Mouse (Mus musculus) embryonic facial prominence, embryonic 10.5 days (tissue): Measurements from ENCODE around the gene Copa. TPM values are rescaled to one million over a fixed set of nuclear protein-coding genes. Genes with fewer than 3 reads are reported as not detected.
A peak's percentile ranks its signal among the peaks of the same experiment; 100 is the strongest.

Source experiments
- DNase-seq: peaks from one replicate; pipeline ENCODE4 v3.0.0-alpha.2; 2017; ENCODE audit warnings: low spot score
- H3K27ac ChIP-seq: fragments of 300-500 bp; sonication (generic); replicated peaks from 2 replicates; pipeline ENCODE4 v1.5.1; 2016; ENCODE audit warnings: mild to moderate bottlenecking
- H3K27me3 ChIP-seq: fragments of 300-500 bp; sonication (generic); replicated peaks from 2 replicates; pipeline ENCODE4 v1.6.1; 2016; ENCODE audit warnings: low read depth, mild to moderate bottlenecking; ENCODE audit not compliant: poor library complexity, severe bottlenecking
- H3K36me3 ChIP-seq: fragments of 300-500 bp; sonication (generic); replicated peaks from 2 replicates; pipeline ENCODE4 v1.6.1; 2016; ENCODE audit warnings: mild to moderate bottlenecking, moderate library complexity
- H3K4me1 ChIP-seq: fragments of 300-500 bp; sonication (generic); 2 replicates; pipeline ENCODE4 v1.6.1; 2016
- H3K4me3 ChIP-seq: fragments of 300-500 bp; sonication (generic); 2 replicates; pipeline ENCODE4 v1.5.1; 2016; ENCODE audit warnings: mild to moderate bottlenecking, moderate library complexity
- H3K9me3 ChIP-seq: fragments of 300-500 bp; sonication (generic); 2 replicates; pipeline ENCODE4 v1.6.1; 2016; ENCODE audit warnings: mild to moderate bottlenecking
- WGBS: fragments of 180-500 bp; shearing (Covaris S2); methylation state at CpG from one replicate; pipeline ENCODE4 v1.1.7; 2016; 5-methylcytosine and 5-hydroxymethylcytosine counted together
- polyA plus RNA-seq: library from polyadenylated mRNA; unstranded; fragments of >200 nt; fragmentation: Nextera tagmentation; extraction: Ambion mirVana; gene quantifications from 2 replicates; pipeline ENCODE4 v1.2.1, GENCODE M21; 2016

Copa gene
- polyA plus RNA-seq, 1 experiment from 2014 or later, result 189 TPM

DNA sequence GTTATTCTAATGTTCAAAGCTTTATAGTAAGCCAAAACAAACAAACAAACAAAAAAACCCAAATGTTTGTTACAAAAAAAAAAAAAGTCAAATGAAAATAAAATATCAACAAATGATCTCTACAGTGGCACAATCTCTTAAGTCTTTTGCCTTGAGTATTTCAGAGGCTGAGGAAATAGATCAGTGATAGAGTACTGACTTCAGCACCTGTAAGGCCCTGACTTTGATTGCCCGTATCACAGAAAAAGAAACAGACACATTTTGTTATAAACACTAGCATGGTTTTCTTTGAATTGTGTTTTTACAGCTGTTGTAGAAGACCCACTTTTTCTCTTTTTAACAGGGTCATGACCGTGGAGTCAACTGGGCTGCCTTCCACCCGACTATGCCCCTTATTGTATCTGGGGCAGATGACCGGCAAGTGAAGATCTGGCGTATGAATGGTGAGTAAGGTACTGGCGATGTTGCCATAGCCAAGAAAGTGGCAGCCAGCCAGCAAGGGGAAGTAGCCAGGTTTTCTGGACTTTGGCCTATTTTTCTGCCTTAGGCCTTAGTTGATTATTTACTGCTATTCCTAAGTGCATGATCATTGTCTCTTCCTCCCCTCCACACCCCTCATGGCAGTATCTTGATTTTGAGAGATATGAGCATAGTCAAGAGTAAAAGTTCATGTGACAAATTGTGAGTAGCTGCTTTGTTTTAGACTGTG, 17.1 kb downstream of the Copa start:
- H3K9me3 ChIP-seq, result no peaks in the 10 kb centered on the region
- H3K27ac ChIP-seq, result no peak overlapping the region
- no peak for DNase-seq
- H3K4me3 ChIP-seq, result no peak overlapping the region
- H3K4me1 ChIP-seq, result no peaks in the 10 kb centered on the region
- no peaks in the 10 kb centered on the region for H3K27me3 ChIP-seq
- H3K36me3 ChIP-seq, result peaks cover 97% of the 10 kb centered on the region
- WGBS, result 89% methylated on average over 6 of the region's 6 CpGs

GRCm38 (mm10) chr1:172103619-172104018, 21.3 kb downstream of the Copa start:
- Histone ChIP-seq H3K36me3 (peaks cover 98% of the 10 kb centered on the region), H3K4me1 (no peaks in the 10 kb centered on the region)

DNA sequence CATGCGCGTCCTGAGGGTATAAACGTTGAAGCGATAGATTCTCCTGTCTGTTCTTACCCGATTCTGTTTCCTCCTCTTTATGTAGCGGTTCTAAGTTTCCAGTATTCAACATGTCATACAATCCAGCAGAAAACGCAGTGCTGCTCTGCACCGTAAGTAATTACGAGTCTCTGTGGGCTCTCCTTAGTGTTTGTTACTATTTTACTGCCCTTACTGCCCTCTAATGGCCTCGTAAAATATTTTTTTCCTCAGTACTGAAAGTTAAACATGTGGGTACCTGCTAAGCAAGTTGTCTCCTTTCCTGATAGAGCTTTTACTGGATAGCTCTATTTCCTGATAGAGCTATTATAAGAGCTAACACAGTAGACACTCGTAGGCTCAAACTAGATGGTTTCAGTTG, 22.8 kb downstream of the Copa start:
- DNase-seq, result no peak
- no peaks in the 10 kb centered on the region for H3K4me1 ChIP-seq
- no peak overlapping the region for H3K4me3 ChIP-seq
- H3K9me3 ChIP-seq, result no peaks in the 10 kb centered on the region
- no peak overlapping the region for H3K27ac ChIP-seq
- 88% methylated on average over 11 of the region's 11 CpGs for WGBS
- peaks cover 98% of the 10 kb centered on the region for H3K36me3 ChIP-seq
- H3K27me3 ChIP-seq, result no peaks in the 10 kb centered on the region

More at GRCm38 (mm10) chr1:172103619-172104018, 21.3 kb downstream of the Copa start:
- no peak for DNase-seq
- Histone ChIP-seq H3K27me3 (no peaks in the 10 kb centered on the region), H3K27ac (no peak overlapping the region), H3K4me3 (no peak overlapping the region), H3K9me3 (no peaks in the 10 kb centered on the region)
- 93% methylated on average over 4 of the region's 4 CpGs for WGBS

- H3K9me3 ChIP-seq, result no peaks in the 10 kb centered on the region
- no peaks in the 10 kb centered on the region for H3K27me3 ChIP-seq
- H3K36me3 ChIP-seq, result peaks cover 100% of the 10 kb centered on the region
- no peak for DNase-seq
- no peaks in the 10 kb centered on the region for H3K4me1 ChIP-seq
- WGBS, result 81% methylated on average over 10 of the region's 10 CpGs
- no peak overlapping the region for H3K27ac ChIP-seq
- H3K4me3 ChIP-seq, result no peak overlapping the region
These were observed 25.6 kb downstream of the Copa start for GRCm38 (mm10) chr1:172107777-172108477.

DNA sequence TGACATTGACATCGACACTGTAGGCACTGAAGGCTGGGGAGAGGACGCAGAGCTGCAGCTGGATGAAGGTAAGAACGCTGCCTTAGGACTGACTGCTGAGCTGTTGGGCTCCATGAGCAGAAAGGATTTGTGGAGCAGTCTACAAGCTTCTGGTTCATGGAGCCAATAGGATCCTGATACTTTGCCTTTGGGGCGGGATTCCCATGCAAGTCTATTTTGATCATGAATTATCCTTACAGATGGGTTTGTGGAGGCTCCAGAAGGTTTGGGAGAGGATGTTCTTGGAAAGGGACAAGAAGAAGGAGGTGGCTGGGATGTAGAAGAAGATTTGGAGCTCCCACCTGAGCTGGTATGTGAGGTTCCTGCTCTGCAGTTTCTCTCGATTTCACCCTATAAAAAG, 34.6 kb downstream of the Copa start:
- no peak overlapping the region for H3K27ac ChIP-seq
- H3K9me3 ChIP-seq, result no peaks in the 10 kb centered on the region
- H3K27me3 ChIP-seq, result no peaks in the 10 kb centered on the region
- H3K4me3 ChIP-seq, result no peak overlapping the region
- H3K4me1 ChIP-seq, result no peaks in the 10 kb centered on the region
- DNase-seq, result no peak
- H3K36me3 ChIP-seq, result peaks cover 100% of the 10 kb centered on the region
- 94% methylated on average over 5 of the region's 5 CpGs for WGBS

GRCm38 (mm10) chr1:172119100-172119499, 36.8 kb downstream of the Copa start:
- Histone ChIP-seq H3K36me3 (peaks cover 98% of the 10 kb centered on the region), H3K27me3 (no peaks in the 10 kb centered on the region), H3K4me3 (no peak overlapping the region), H3K27ac (no peak overlapping the region), H3K4me1 (no peaks in the 10 kb centered on the region), H3K9me3 (no peaks in the 10 kb centered on the region)
- no peak for DNase-seq
- WGBS, result 88% methylated on average over 6 of the region's 6 CpGs

- H3K4me3 ChIP-seq, result no peak overlapping the region
- H3K27me3 ChIP-seq, result no peaks in the 10 kb centered on the region
- no peaks in the 10 kb centered on the region for H3K9me3 ChIP-seq
- no peaks in the 10 kb centered on the region for H3K4me1 ChIP-seq
- peaks cover 92% of the 10 kb centered on the region for H3K36me3 ChIP-seq
- H3K27ac ChIP-seq, result no peak overlapping the region
- WGBS, result 61% methylated on average over 3 of the region's 3 CpGs
- DNase-seq, result peak; percentile 42
These were observed 37.4 kb downstream of the Copa start for GRCm38 (mm10) chr1:172119720-172120119.

GRCm38 (mm10) chr1:172122671-172123070, 40.3 kb downstream of the Copa start:
- Histone ChIP-seq H3K36me3 (peaks cover 62% of the 10 kb centered on the region), H3K9me3 (no peaks in the 10 kb centered on the region), H3K4me1 (peaks cover 8% of the 10 kb centered on the region), H3K27me3 (no peaks in the 10 kb centered on the region), H3K4me3 (no peak overlapping the region), H3K27ac (no peak overlapping the region)
- 80% methylated on average over 2 of the region's 2 CpGs for WGBS
- DNase-seq, result no peak

- peaks cover 57% of the 10 kb centered on the region for H3K36me3 ChIP-seq
- DNase-seq, result no peak
These were observed 42.2 kb downstream of the Copa start for GRCm38 (mm10) chr1:172124572-172124971.

GRCm38 (mm10) chr1:172126376-172127347, 44.3 kb downstream of the Copa start, which contains the start of gene Pex19:
Pex19 (plus strand) TSS chr1:172126755.
- WGBS, result 1% methylated on average over 42 of the region's 42 CpGs
- no peaks in the 10 kb centered on the region for H3K9me3 ChIP-seq
- no peaks in the 10 kb centered on the region for H3K27me3 ChIP-seq
- H3K4me3 ChIP-seq, result peak within 1 kb of the TSS; percentile 81
- H3K36me3 ChIP-seq, result peaks cover 56% of the 10 kb centered on the region
- peaks cover 11% of the 10 kb centered on the region for H3K4me1 ChIP-seq
- H3K27ac ChIP-seq, result peak within 1 kb of the TSS; percentile 89
- DNase-seq, result peak; percentile 96

More at GRCm38 (mm10) chr1:172124572-172124971, 42.2 kb downstream of the Copa start:
- WGBS, result 82% methylated on average over 6 of the region's 6 CpGs
- no peak overlapping the region for H3K27ac ChIP-seq
- H3K27me3 ChIP-seq, result no peaks in the 10 kb centered on the region
- H3K9me3 ChIP-seq, result no peaks in the 10 kb centered on the region
- H3K4me3 ChIP-seq, result no peak overlapping the region
- peaks cover 11% of the 10 kb centered on the region for H3K4me1 ChIP-seq

DNA sequence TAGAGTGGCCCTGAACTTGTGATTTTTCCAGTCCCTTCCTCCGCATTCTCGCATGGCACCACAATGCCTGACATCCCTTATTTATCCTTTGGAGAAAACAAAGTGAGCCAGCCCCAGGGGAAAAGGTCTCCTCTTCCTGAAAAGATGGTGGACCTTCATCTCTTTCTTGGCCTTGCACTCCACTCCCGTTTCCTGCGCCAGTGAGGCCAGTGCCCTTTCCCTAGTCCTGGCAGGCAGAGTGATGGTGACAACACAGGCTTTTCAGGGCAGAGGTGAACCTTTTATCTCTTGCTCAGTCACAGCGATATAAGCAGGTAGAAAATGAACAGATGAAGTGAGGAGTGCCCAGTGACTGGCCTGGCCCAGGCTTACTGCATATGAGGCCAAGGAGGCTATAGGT, 45.2 kb downstream of the Copa start:
- peak overlapping the region; percentile 81 for H3K4me3 ChIP-seq
- 51% methylated on average over 5 of the region's 5 CpGs for WGBS
- H3K4me1 ChIP-seq, result peaks cover 11% of the 10 kb centered on the region
- peak overlapping the region; percentile 89 for H3K27ac ChIP-seq
- H3K36me3 ChIP-seq, result peaks cover 56% of the 10 kb centered on the region
- DNase-seq, result no peak
- no peaks in the 10 kb centered on the region for H3K27me3 ChIP-seq
- H3K9me3 ChIP-seq, result no peaks in the 10 kb centered on the region

GRCm38 (mm10) chr1:172128563-172128962, 46.2 kb downstream of the Copa start:
- Histone ChIP-seq H3K4me1 (peaks cover 11% of the 10 kb centered on the region), H3K27ac (no peak overlapping the region), H3K36me3 (peaks cover 56% of the 10 kb centered on the region), H3K27me3 (no peaks in the 10 kb centered on the region), H3K4me3 (no peak overlapping the region), H3K9me3 (no peaks in the 10 kb centered on the region)
- WGBS, result 95% methylated on average over 15 of the region's 15 CpGs
- no peak for DNase-seq
